In genomic region chr12:102949395-102950208, GRCm38 (mm10) we compare ENCODE assay signal across 8 mouse cellular contexts. TPM values are rescaled to one million over a fixed set of nuclear protein-coding genes. Genes with fewer than 3 reads are reported as not detected.
DNase-seq lines count a peak whose midpoint lies in the region; ATAC-seq and TF ChIP-seq lines count a peak whose summit lies in the region.

No protein-coding gene starts in this region.

- TF ChIP-seq CTCF in heart, adult 2 months (IDR thresholded peaks at IDR 0.05), result no peak
- TF ChIP-seq CTCF in midbrain, postnatal 0 days (IDR thresholded peaks at IDR 0.05), result no peak

- intact Hi-C loops in heart, adult 2 months (cut with DNase I), result no loop called here

- WGBS in heart, adult 2 months, result 2% methylated on average over 41 of the region's 42 CpGs
- 0% methylated on average over 41 of the region's 42 CpGs for WGBS in kidney, embryonic 16.5 days
- WGBS in limb, embryonic 13.5 days, result under 1% methylated on average over 40 of the region's 42 CpGs
- WGBS in midbrain, postnatal 0 days, result under 1% methylated on average over 35 of the region's 42 CpGs

- H3K4me1 ChIP-seq in heart, adult 2 months (ENCODE audit: control insufficient read depth, insufficient read depth, low read length), result peaks cover 2% of the 10 kb centered on the region
- peaks cover 5% of the 10 kb centered on the region; the same call in 1 of the 2 replicates for H3K4me1 ChIP-seq in kidney, embryonic 16.5 days (ENCODE audit: insufficient read depth, low read length)
- H3K4me1 ChIP-seq in limb, embryonic 13.5 days, result peaks cover 15% of the 10 kb centered on the region
- peaks cover 11% of the 10 kb centered on the region; the same call in 1 of the 2 replicates for H3K4me1 ChIP-seq in midbrain, postnatal 0 days (ENCODE audit: insufficient read depth, low read length)

- no peak overlapping the region for H3K27ac ChIP-seq in heart, adult 2 months
- H3K27ac ChIP-seq in kidney, embryonic 16.5 days (ENCODE audit: low read length), result no peak overlapping the region
- H3K27ac ChIP-seq in limb, embryonic 13.5 days, result no peak overlapping the region
- H3K27ac ChIP-seq in midbrain, postnatal 0 days (ENCODE audit: low read depth, low read length), result peak overlapping the region; percentile 96

- no peak for TF ChIP-seq EP300 in heart, adult 2 months (IDR thresholded peaks at IDR 0.05; ENCODE audit: insufficient read depth, low read depth, low read length)

- no peaks in the 10 kb centered on the region for H3K36me3 ChIP-seq in heart, adult 2 months (ENCODE audit: control insufficient read depth, insufficient read depth, low read length)
- H3K36me3 ChIP-seq in kidney, embryonic 16.5 days (ENCODE audit: insufficient read depth, low read length), result no peaks in the 10 kb centered on the region
- H3K36me3 ChIP-seq in limb, embryonic 13.5 days, result no peaks in the 10 kb centered on the region
- H3K36me3 ChIP-seq in midbrain, postnatal 0 days (ENCODE audit: insufficient read depth, low read length), result no peaks in the 10 kb centered on the region

- ATAC-seq in kidney, embryonic 16.5 days (ENCODE audit: low FRiP score, low TSS enrichment), result peak; percentile 94
- peak; percentile 81 for ATAC-seq in limb, embryonic 13.5 days (ENCODE audit: low FRiP score, low read depth)
- peak; percentile 68 for ATAC-seq in midbrain, postnatal 0 days (ENCODE audit: low FRiP score)

- no peak for TF ChIP-seq POLR2A in heart, adult 2 months (IDR thresholded peaks at IDR 0.05; ENCODE audit: insufficient read depth, low read depth, low read length)

- DNase-seq in heart, adult 2 months, result peak; percentile 9 to 39
- DNase-seq in heart, adult 8-10 months (ENCODE audit: low spot score), result no peak
- peak; percentile 79 to 86 for DNase-seq in cerebellum, postnatal 25 days
- DNase-seq in gastrocnemius, postnatal 4 days (ENCODE audit: low spot score in 2 of 2), result peak; percentile 35 to 66
- DNase-seq in midbrain, postnatal 0 days (ENCODE audit: low spot score), result peak; percentile 86
- peak; percentile 41 for DNase-seq in testis, postnatal 14 days (ENCODE audit: low spot score)

- H3K4me3 ChIP-seq in heart, adult 2 months, result peak overlapping the region; percentile 27; the same call in 1 of the 2 replicates
- H3K4me3 ChIP-seq in kidney, embryonic 16.5 days (ENCODE audit: low read length), result peak overlapping the region; percentile 56
- peak overlapping the region; percentile 50 for H3K4me3 ChIP-seq in limb, embryonic 13.5 days
- peak overlapping the region; percentile 59 for H3K4me3 ChIP-seq in midbrain, postnatal 0 days (ENCODE audit: low read depth, low read length)

- peak overlapping the region; percentile 86 for H3K4me2 ChIP-seq in kidney, embryonic 16.5 days (replicated peaks; ENCODE audit: low read depth, low read length)
- peak overlapping the region; percentile 86 for H3K4me2 ChIP-seq in limb, embryonic 13.5 days (replicated peaks)
- peak overlapping the region; percentile 66 for H3K4me2 ChIP-seq in midbrain, postnatal 0 days (ENCODE audit: low read depth, low read length, poor library complexity, severe bottlenecking)

- no peak overlapping the region for H3K9ac ChIP-seq in heart, adult 2 months (ENCODE audit: low read depth, low read length)
- no peak overlapping the region for H3K9ac ChIP-seq in kidney, embryonic 16.5 days (replicated peaks; ENCODE audit: low read length)
- no peak overlapping the region for H3K9ac ChIP-seq in limb, embryonic 13.5 days
- H3K9ac ChIP-seq in midbrain, postnatal 0 days (replicated peaks; ENCODE audit: low read length, poor library complexity, severe bottlenecking), result peak overlapping the region; percentile 76

- H3K9me3 ChIP-seq in kidney, embryonic 16.5 days (ENCODE audit: low read length), result no peaks in the 10 kb centered on the region
- H3K9me3 ChIP-seq in limb, embryonic 13.5 days, result no peaks in the 10 kb centered on the region
- H3K9me3 ChIP-seq in midbrain, postnatal 0 days (ENCODE audit: low read length), result no peaks in the 10 kb centered on the region

- H3K27me3 ChIP-seq in heart, adult 2 months (ENCODE audit: control insufficient read depth, insufficient read depth, low read length), result no peaks in the 10 kb centered on the region
- peaks cover 10% of the 10 kb centered on the region for H3K27me3 ChIP-seq in kidney, embryonic 16.5 days (ENCODE audit: insufficient read depth, low read length)
- peaks cover 41% of the 10 kb centered on the region for H3K27me3 ChIP-seq in limb, embryonic 13.5 days
- no peaks in the 10 kb centered on the region for H3K27me3 ChIP-seq in midbrain, postnatal 0 days (ENCODE audit: insufficient read depth, low read length)

- H3K79me2 ChIP-seq in heart, adult 2 months (replicated peaks; ENCODE audit: control insufficient read depth, insufficient read depth, low read length), result no peaks in the 10 kb centered on the region

RNA-seq across cellular contexts. Expression of gene Unc79, which starts 0.9 kb away (rescaled TPM):
- total RNA-seq in heart, adult 2 months (2021), result under 1 TPM; 0.05 TPM
- 0.06 and 0.20 TPM in 2 replicates for polyA plus RNA-seq in heart, adult 2 months (2012; rRNA removed)
- total RNA-seq in heart, adult 8-10 months (2022), result under 1 TPM in 2 of 4 experiments, not detected in 2; 0.06 to 0.08 TPM
- under 1 TPM; 0.15 to 0.26 TPM for total RNA-seq in gastrocnemius, postnatal 4 days (2021)
- polyA plus RNA-seq in kidney, embryonic 16.5 days (2015; fragmentation: Nextera tagmentation; extraction: Ambion mirVana), result 0.17 and 0.23 TPM in 2 replicates
- polyA plus RNA-seq in limb, embryonic 13.5 days (2015; fragmentation: Nextera tagmentation; extraction: Ambion mirVana), result 0.05 and 0.20 TPM in 2 replicates
- 39.5 and 44.5 TPM in 2 replicates for total RNA-seq in midbrain, postnatal 0 days (2014; rRNA removed)
- polyA plus RNA-seq in midbrain, postnatal 0 days (2015; fragmentation: Nextera tagmentation; extraction: Ambion mirVana), result 4.5 and 6.7 TPM in 2 replicates

RNA-seq across cellular contexts. Expression of gene Cox8c, which starts 50.5 kb away (rescaled TPM):
- not detected for total RNA-seq in heart, adult 2 months (2021)
- not detected in 2 replicates for polyA plus RNA-seq in heart, adult 2 months (2012; rRNA removed)
- total RNA-seq in heart, adult 8-10 months (2022), result not detected
- total RNA-seq in gastrocnemius, postnatal 4 days (2021), result not detected
- polyA plus RNA-seq in kidney, embryonic 16.5 days (2015; fragmentation: Nextera tagmentation; extraction: Ambion mirVana), result not detected in 2 replicates
- polyA plus RNA-seq in limb, embryonic 13.5 days (2015; fragmentation: Nextera tagmentation; extraction: Ambion mirVana), result not detected in 2 replicates
- not detected in 2 replicates for total RNA-seq in midbrain, postnatal 0 days (2014; rRNA removed)
- polyA plus RNA-seq in midbrain, postnatal 0 days (2015; fragmentation: Nextera tagmentation; extraction: Ambion mirVana), result not detected in 2 replicates

Comparison
In these comparisons a context has a peak if more than half of its experiments do, and no peak if none do; other contexts are left out.
1. RNA of gene Unc79, which starts 0.9 kb away (total RNA-seq): 39.5 to 44.5 TPM in midbrain, postnatal 0 days; 0.15 to 0.26 TPM in gastrocnemius, postnatal 4 days, 0.06 to 0.08 TPM in heart, adult 8-10 months and 0.05 TPM in heart, adult 2 months; every median in the first group is over 10 times any median in the second.
2. Peak in every context shown above with its lines, with median percentiles within 50 percentile points of each other: H3K4me3 ChIP-seq, ATAC-seq and H3K4me2 ChIP-seq.